Mouse (Mus musculus): ENCODE results near the gene Olfr592.
"Not testable (repeated sequence)": the region's sequence is repeated elsewhere in the genome, so short reads cannot be mapped to it uniquely, and the experiment has no call there.

Gene Olfr592

GRCm38 (mm10) chr7:103184503-103184902, at the start of gene Olfr592:
TSS of gene Olfr592 (plus strand) at chr7:103184803.
- DNase-seq = not testable (repeated sequence)

- DNase-seq = no peak
Observed at GRCm38 (mm10) chr7:103140579-103140978, 44.0 kb upstream of the Olfr592 start, which contains the start of gene Olfr588-ps1. TSS of gene Olfr588-ps1 (plus strand) at chr7:103140879.

GRCm38 (mm10) chr7:103156256-103156655, 28.3 kb upstream of the Olfr592 start, which contains the start of gene Olfr589:
TSS of gene Olfr589 (minus strand) at chr7:103156356.
- no peak for DNase-seq

GRCm38 (mm10) chr7:103169697-103170096, 14.9 kb upstream of the Olfr592 start:
- DNase-seq = peak; percentile 78

GRCm38 (mm10) chr7:103178240-103178639, 6.4 kb upstream of the Olfr592 start, which contains the start of gene Olfr591:
TSS of gene Olfr591 (minus strand) at chr7:103178340.
- no peak for DNase-seq

GRCm38 (mm10) chr7:103211562-103211961, 27.0 kb downstream of the Olfr592 start, which contains the start of gene Olfr593:
TSS of gene Olfr593 (plus strand) at chr7:103211862.
- no peak for DNase-seq

- not testable (repeated sequence) for DNase-seq
Observed at GRCm38 (mm10) chr7:103212050-103212449, 27.4 kb downstream of the Olfr592 start.

GRCm38 (mm10) chr7:103216696-103217095, 32.1 kb downstream of the Olfr592 start, which contains the start of gene Olfr594:
TSS of gene Olfr594 (plus strand) at chr7:103216996.
- no peak for DNase-seq
